Mouse (Mus musculus) neural tube, embryonic 15.5 days (tissue): ENCODE measurements at regions not wholly inside any gene's neighbourhood (a gene's known extent, or its start where the extent isn't known, plus 50 kb on each side); places are given as distances from the start of the nearest gene placed in this dataset.

Experiments
- ATAC-seq: fragments of 200-750 bp; cut with Nextera tagmentation; 2 replicates; pipeline ENCODE4 v1.8.0; 2017; ENCODE audit warnings: mild to moderate bottlenecking, moderate TSS enrichment, moderate library complexity; ENCODE audit not compliant: low FRiP score
- H3K27ac ChIP-seq: fragments of 300-500 bp; sonication (generic); replicated peaks from 2 replicates; pipeline ENCODE4 v1.5.1; 2015; ENCODE audit warnings: mild to moderate bottlenecking, inconsistent platforms
- H3K27me3 ChIP-seq: fragments of 300-500 bp; sonication (generic); replicated peaks from 2 replicates; pipeline ENCODE4 v1.6.1; 2015; ENCODE audit warnings: inconsistent platforms
- H3K36me3 ChIP-seq: fragments of 300-500 bp; sonication (generic); 2 replicates; pipeline ENCODE4 v1.6.1; 2015; ENCODE audit warnings: inconsistent platforms
- H3K4me1 ChIP-seq: fragments of 300-500 bp; sonication (generic); 2 replicates; pipeline ENCODE4 v1.6.1; 2015; ENCODE audit warnings: inconsistent platforms
- H3K4me2 ChIP-seq: fragments of 300-500 bp; sonication (generic); 2 replicates; pipeline ENCODE4 v1.6.1; 2015; ENCODE audit warnings: inconsistent platforms, mild to moderate bottlenecking, moderate library complexity
- H3K4me3 ChIP-seq: fragments of 300-500 bp; sonication (generic); replicated peaks from 2 replicates; pipeline ENCODE4 v1.5.1; 2015; ENCODE audit warnings: mild to moderate bottlenecking, inconsistent platforms
- H3K9ac ChIP-seq: fragments of 300-500 bp; sonication (generic); replicated peaks from 2 replicates; pipeline ENCODE4 v1.6.1; 2015; ENCODE audit warnings: mild to moderate bottlenecking, inconsistent platforms
- H3K9me3 ChIP-seq: fragments of 300-500 bp; sonication (generic); replicated peaks from 2 replicates; pipeline ENCODE4 v1.6.1; 2016; ENCODE audit warnings: inconsistent platforms
- WGBS: fragments of 180-500 bp; shearing (Covaris S2); methylation state at CpG from one replicate; pipeline ENCODE4 v1.1.7; 2015; ENCODE audit warnings: mixed read lengths; 5-methylcytosine and 5-hydroxymethylcytosine counted together

GRCm38 (mm10) chr15:19094061-19094810 is 275.5 kb downstream of the Cdh10 start:
- Histone ChIP-seq H3K9ac (no peak overlapping the region), H3K27ac (no peak overlapping the region), H3K4me1 (no peaks in the 10 kb centered on the region), H3K27me3 (no peaks in the 10 kb centered on the region), H3K4me2 (no peak overlapping the region), H3K9me3 (no peaks in the 10 kb centered on the region), H3K4me3 (no peak overlapping the region), H3K36me3 (no peaks in the 10 kb centered on the region)
- 86% methylated on average over 9 of the region's 9 CpGs for WGBS
- ATAC-seq = no peak

DNA sequence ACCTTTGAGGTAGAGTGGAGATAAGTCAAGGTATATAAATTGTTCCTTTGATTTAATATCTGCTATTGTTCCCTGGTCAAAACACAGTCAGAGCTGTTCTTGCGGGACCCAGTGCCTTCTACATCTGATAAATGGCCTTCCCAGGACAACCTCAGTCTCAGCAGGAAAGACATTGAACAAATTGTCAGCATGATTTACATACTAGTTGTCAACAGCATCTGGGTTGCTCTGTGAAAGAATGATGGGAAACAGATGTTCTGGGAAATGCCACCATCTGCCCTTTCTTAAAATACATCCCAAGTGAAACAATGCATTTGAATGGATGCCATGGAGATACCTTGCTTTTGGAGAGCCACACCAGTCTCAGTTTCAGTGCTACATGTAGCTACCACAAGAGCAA is 296.2 kb downstream of the Cdh10 start:
- no peaks in the 10 kb centered on the region for H3K4me1 ChIP-seq
- H3K27me3 ChIP-seq = no peaks in the 10 kb centered on the region
- ATAC-seq = no peak
- H3K9ac ChIP-seq = no peak overlapping the region
- no peaks in the 10 kb centered on the region for H3K9me3 ChIP-seq
- H3K36me3 ChIP-seq = no peaks in the 10 kb centered on the region
- 3% methylated on average over 1 of the region's 1 CpGs for WGBS
- no peak overlapping the region for H3K4me2 ChIP-seq
- H3K27ac ChIP-seq = no peak overlapping the region
- H3K4me3 ChIP-seq = no peak overlapping the region

DNA sequence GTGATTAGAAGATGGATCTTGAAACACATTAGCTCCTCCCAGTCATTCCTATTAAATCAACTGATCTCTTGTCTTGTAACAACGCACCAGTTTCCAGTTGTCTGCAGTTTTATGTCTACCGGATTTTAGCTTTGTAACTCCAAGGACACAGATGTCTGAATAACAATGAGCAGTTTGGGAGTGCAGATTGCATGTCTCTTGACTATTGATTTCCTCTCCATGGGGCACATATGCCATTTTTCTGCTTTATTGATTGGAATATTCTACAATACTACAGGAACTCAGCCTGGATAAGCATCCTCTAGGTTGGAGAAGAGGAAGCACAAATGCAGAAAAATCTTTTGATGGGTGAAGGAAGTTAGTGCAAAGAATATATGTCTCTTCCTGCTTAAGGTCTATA is 300.2 kb downstream of the Cdh10 start:
- no peaks in the 10 kb centered on the region for H3K4me1 ChIP-seq
- H3K36me3 ChIP-seq = no peaks in the 10 kb centered on the region
- WGBS = 52% methylated on average over 2 of the region's 2 CpGs
- no peaks in the 10 kb centered on the region for H3K27me3 ChIP-seq
- no peak overlapping the region for H3K4me2 ChIP-seq
- H3K4me3 ChIP-seq = no peak overlapping the region
- no peaks in the 10 kb centered on the region for H3K9me3 ChIP-seq
- H3K27ac ChIP-seq = no peak overlapping the region
- ATAC-seq = no peak
- H3K9ac ChIP-seq = no peak overlapping the region

GRCm38 (mm10) chr15:19127454-19127853 is 308.7 kb downstream of the Cdh10 start:
- H3K4me1 ChIP-seq = no peaks in the 10 kb centered on the region
- no peak overlapping the region for H3K4me2 ChIP-seq
- no peaks in the 10 kb centered on the region; the same call in 1 of the 2 replicates for H3K9me3 ChIP-seq
- H3K27ac ChIP-seq = no peak overlapping the region
- no peaks in the 10 kb centered on the region for H3K36me3 ChIP-seq
- no peak overlapping the region for H3K9ac ChIP-seq
- no peaks in the 10 kb centered on the region for H3K27me3 ChIP-seq
- no peak overlapping the region for H3K4me3 ChIP-seq
- no peak for ATAC-seq

DNA sequence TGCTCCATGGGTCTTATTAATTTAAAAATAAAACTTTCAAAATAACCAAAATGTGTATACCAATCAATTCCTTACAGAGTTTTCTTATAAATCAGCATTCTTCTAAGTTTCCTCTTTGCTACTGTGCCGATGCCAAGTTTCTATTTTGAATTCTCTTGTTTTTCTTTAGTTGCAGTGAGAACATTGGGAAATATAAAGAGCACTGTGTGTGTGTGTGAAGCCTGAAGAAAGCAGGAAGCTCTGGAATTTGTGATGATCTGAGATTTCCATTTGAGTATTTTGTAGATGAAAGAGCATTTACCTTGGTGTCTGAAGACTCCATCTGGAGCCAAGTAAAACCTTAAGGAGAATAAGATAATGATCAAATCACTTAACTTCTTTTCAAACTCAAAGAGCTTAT is 310.6 kb downstream of the Cdh10 start:
- no peaks in the 10 kb centered on the region; the same call in 1 of the 2 replicates for H3K9me3 ChIP-seq
- H3K27me3 ChIP-seq = no peaks in the 10 kb centered on the region
- no peak overlapping the region for H3K27ac ChIP-seq
- no peak for ATAC-seq
- H3K4me1 ChIP-seq = no peaks in the 10 kb centered on the region
- no peak overlapping the region for H3K9ac ChIP-seq
- no peak overlapping the region for H3K4me3 ChIP-seq
- 93% methylated on average over 1 of the region's 1 CpGs for WGBS
- H3K4me2 ChIP-seq = no peak overlapping the region
- no peaks in the 10 kb centered on the region for H3K36me3 ChIP-seq

- no peak overlapping the region for H3K4me2 ChIP-seq
- H3K4me3 ChIP-seq = no peak overlapping the region
- H3K27me3 ChIP-seq = no peaks in the 10 kb centered on the region
- H3K27ac ChIP-seq = no peak overlapping the region
- H3K4me1 ChIP-seq = no peaks in the 10 kb centered on the region
- no peak overlapping the region for H3K9ac ChIP-seq
- ATAC-seq = no peak
- no peaks in the 10 kb centered on the region for H3K9me3 ChIP-seq
- H3K36me3 ChIP-seq = no peaks in the 10 kb centered on the region
Measured at GRCm38 (mm10) chr15:19153682-19154081, 334.9 kb downstream of the Cdh10 start.

DNA sequence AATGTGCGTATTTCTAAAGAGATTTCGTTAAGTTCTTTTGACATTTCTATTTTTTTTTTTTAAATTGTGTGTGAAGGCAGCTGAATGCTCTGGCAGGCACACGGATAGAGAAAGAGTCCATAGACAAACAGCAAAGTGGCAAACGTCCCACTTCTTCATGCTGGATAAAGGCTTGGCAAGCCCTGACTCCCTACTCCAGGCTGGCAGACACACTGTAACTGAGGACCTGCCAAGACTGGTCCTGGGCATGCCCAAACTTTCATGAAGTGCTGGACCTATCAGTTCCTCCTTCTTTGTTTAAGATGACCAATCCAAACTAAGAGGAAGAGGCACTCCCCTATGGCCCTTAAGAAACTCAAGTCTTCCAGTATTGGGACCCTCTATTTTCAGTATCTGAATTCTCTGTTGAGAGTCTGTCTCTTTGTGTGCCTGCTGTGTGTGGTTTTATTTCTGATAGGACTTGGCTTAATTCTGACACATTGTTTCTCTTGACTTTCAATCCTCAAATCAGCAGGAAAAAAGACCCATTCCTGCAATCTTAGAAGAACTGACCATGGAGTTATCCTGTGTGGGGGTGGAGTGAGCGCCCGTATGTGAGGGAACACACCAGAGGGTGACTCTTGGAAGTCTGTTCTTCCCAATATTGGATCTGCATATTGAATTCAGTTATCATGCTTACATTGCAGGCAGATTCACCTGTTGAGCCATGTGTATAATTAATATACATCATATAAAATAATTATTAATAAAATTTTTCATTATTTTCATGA is 343.6 kb downstream of the Cdh10 start:
- WGBS = 74% methylated on average over 6 of the region's 6 CpGs
- no peaks in the 10 kb centered on the region for H3K36me3 ChIP-seq
- no peak overlapping the region for H3K4me2 ChIP-seq
- no peaks in the 10 kb centered on the region for H3K9me3 ChIP-seq
- H3K27ac ChIP-seq = no peak overlapping the region; the same call in 1 of the 2 replicates
- no peaks in the 10 kb centered on the region for H3K27me3 ChIP-seq
- H3K4me1 ChIP-seq = no peaks in the 10 kb centered on the region
- no peak overlapping the region for H3K9ac ChIP-seq
- no peak overlapping the region for H3K4me3 ChIP-seq
- ATAC-seq = peak; percentile 86

DNA sequence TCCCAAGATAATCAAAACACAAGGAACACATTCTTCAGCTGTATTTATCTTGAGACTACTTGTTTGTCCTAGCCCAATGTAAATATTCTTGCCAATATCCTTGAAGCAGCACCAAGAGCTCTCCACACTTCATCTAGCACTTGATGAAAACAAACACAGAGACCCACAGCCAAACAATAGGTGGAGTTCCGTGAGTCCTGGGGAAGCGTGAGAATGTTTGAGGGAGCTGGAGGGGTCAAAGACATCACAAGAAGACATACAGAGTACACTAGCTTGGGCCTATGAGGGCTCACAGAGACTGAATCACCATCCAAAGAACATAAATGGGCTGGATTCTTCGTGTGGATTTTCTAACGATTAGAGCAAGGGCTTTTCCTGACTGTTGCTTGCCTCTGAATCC is 356.7 kb downstream of the Cdh10 start:
- 72% methylated on average over 4 of the region's 4 CpGs for WGBS
- no peaks in the 10 kb centered on the region for H3K27me3 ChIP-seq
- no peak for ATAC-seq
- H3K4me2 ChIP-seq = no peak overlapping the region
- H3K9ac ChIP-seq = no peak overlapping the region
- no peaks in the 10 kb centered on the region for H3K36me3 ChIP-seq
- H3K27ac ChIP-seq = no peak overlapping the region
- H3K4me3 ChIP-seq = no peak overlapping the region
- no peaks in the 10 kb centered on the region for H3K4me1 ChIP-seq
- no peaks in the 10 kb centered on the region for H3K9me3 ChIP-seq
